Mouse (Mus musculus) liver, adult 2 months (tissue): ENCODE data around the gene Tmem107. TPM values are rescaled to one million over a fixed set of nuclear protein-coding genes. Genes with fewer than 3 reads are reported as not detected.
A peak's percentile ranks its signal among the peaks of the same experiment; 100 is the strongest.

Experiments used
- DNase-seq: peaks from one replicate; pipeline ENCODE4 v3.0.0-alpha.2; 2011; ENCODE audit warnings: low read depth, low spot score; ENCODE audit errors: extremely low read depth
- H3K27ac ChIP-seq: fragments of 200-500 bp; replicated peaks from 2 replicates; pipeline ENCODE4 v1.5.1; 2012; ENCODE audit warnings: low read depth, mild to moderate bottlenecking, control low read depth, inconsistent platforms, low read length; ENCODE audit not compliant: insufficient read depth
- H3K27me3 ChIP-seq: fragments of 200-500 bp; 2 replicates; pipeline ENCODE4 v1.6.1; 2012; ENCODE audit warnings: mild to moderate bottlenecking, moderate library complexity, low read length, inconsistent platforms; ENCODE audit not compliant: control insufficient read depth, insufficient read depth
- H3K36me3 ChIP-seq: fragments of 200-500 bp; 2 replicates; pipeline ENCODE4 v1.6.1; 2012; ENCODE audit warnings: low read length, inconsistent platforms; ENCODE audit not compliant: control insufficient read depth, insufficient read depth
- H3K4me1 ChIP-seq: fragments of 200-500 bp; 2 replicates; pipeline ENCODE4 v1.6.1; 2011; ENCODE audit warnings: low read length; ENCODE audit not compliant: control insufficient read depth, insufficient read depth
- H3K4me3 ChIP-seq: fragments of 200-500 bp; 2 replicates; pipeline ENCODE4 v1.5.1; 2011; ENCODE audit warnings: low read depth, mild to moderate bottlenecking, control low read depth, low read length, moderate library complexity; ENCODE audit not compliant: insufficient read depth
- H3K79me2 ChIP-seq: fragments of 200-500 bp; 2 replicates; pipeline ENCODE4 v1.6.1; 2012; ENCODE audit warnings: inconsistent platforms, mild to moderate bottlenecking, low read length, moderate library complexity; ENCODE audit not compliant: control insufficient read depth, insufficient read depth
- H3K9ac ChIP-seq: fragments of 200-500 bp; 2 replicates; pipeline ENCODE4 v1.6.1; 2012; ENCODE audit warnings: low read depth, mild to moderate bottlenecking, control low read depth, inconsistent platforms, low read length
- CTCF ChIP-seq: fragments of 200-500 bp; IDR thresholded peaks from 2 replicates; pipeline ENCODE4 v1.5.1; 2011; ENCODE audit warnings: low read depth, low read length, control low read depth
- POLR2A ChIP-seq: fragments of 200-500 bp; IDR thresholded peaks from 2 replicates; pipeline ENCODE4 v1.6.1; 2011; ENCODE audit warnings: low read length, control low read depth; ENCODE audit not compliant: insufficient read depth; ENCODE audit errors: extremely low read depth
- WGBS: fragments of 180-500 bp; shearing (Covaris S2); methylation state at CpG from one replicate; pipeline ENCODE4 v1.1.7; 2018; 5-methylcytosine and 5-hydroxymethylcytosine counted together
- polyA plus RNA-seq: library from polyadenylated mRNA; depleted of rRNA; stranded (reverse); fragments of >200 nt; gene quantifications from 2 replicates; pipeline ENCODE4 v1.2.3, GENCODE M21; 2012
- total RNA-seq: library from RNA; depleted of rRNA; stranded (reverse); fragments of >200 nt; gene quantifications from 2 replicates; pipeline ENCODE4 v1.2.3, GENCODE M21; 2014

Tmem107 gene
- total and polyA plus RNA-seq, 2 experiments: 2.2 to 4.7 TPM

GRCm38 (mm10) chr11:69035849-69036248 is 34.8 kb upstream of the Tmem107 start:
- 0 out of 2 replicates have a peak overlapping the region, but pooled peaks have one; percentile 7 for H3K4me3 ChIP-seq

DNA sequence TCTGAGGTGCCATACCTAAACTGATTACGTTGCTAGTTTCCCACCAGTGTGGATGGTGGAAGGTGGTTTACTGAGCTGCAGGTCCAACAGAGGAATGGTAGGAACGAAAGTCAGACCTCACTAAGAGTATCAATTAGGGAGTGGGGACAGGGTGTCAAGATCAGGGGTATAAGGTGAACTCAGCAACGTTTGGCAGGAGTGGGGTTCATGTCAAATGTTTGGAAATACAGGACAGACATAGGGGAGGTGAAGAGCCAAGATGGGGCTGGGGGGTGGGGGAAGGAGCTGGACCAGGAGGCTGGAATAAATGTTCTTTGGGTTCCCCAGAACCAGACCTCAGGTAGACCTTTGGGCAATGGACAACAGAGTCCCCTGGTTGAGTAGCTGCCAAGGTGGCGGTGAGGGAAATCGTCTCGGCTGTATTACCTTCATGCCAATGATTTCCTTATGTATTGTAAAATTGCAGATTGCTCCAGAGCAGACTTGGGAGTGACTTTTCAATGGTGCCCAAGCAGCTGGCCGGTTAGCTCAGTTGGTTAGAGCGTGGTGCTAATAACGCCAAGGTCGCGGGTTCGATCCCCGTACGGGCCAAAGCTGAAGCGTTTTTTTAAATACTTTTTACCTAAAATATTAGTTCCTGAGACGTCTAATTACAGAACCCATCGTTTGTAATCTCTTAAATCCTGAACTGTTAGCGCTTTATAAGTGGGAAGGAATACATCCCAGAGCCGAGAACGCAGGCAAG is 33.9 kb upstream of the Tmem107 start:
- 10% methylated on average over 20 of the region's 20 CpGs for WGBS
- peak overlapping the region; percentile 47 for H3K4me3 ChIP-seq
- no peaks in the 10 kb centered on the region for H3K36me3 ChIP-seq
- peaks cover 24% of the 10 kb centered on the region for H3K4me1 ChIP-seq
- H3K27ac ChIP-seq: peak overlapping the region; percentile 36
- no peaks in the 10 kb centered on the region for H3K27me3 ChIP-seq
- DNase-seq: peak; percentile 77
- peak overlapping the region; percentile 47 for H3K9ac ChIP-seq
- TF ChIP-seq CTCF: no peak
- H3K79me2 ChIP-seq: no peaks in the 10 kb centered on the region

More at GRCm38 (mm10) chr11:69035849-69036248, 34.8 kb upstream of the Tmem107 start:
- no peaks in the 10 kb centered on the region for H3K36me3 ChIP-seq
- H3K79me2 ChIP-seq: no peaks in the 10 kb centered on the region
- H3K9ac ChIP-seq: no peak overlapping the region
- peak; percentile 83 for DNase-seq
- no peak for TF ChIP-seq POLR2A
- TF ChIP-seq CTCF: peak; percentile 92
- H3K4me1 ChIP-seq: peaks cover 24% of the 10 kb centered on the region
- H3K27ac ChIP-seq: peak overlapping the region; percentile 26; the same call in 1 of the 2 replicates
- H3K27me3 ChIP-seq: no peaks in the 10 kb centered on the region
- 1% methylated on average over 8 of the region's 8 CpGs for WGBS

DNA sequence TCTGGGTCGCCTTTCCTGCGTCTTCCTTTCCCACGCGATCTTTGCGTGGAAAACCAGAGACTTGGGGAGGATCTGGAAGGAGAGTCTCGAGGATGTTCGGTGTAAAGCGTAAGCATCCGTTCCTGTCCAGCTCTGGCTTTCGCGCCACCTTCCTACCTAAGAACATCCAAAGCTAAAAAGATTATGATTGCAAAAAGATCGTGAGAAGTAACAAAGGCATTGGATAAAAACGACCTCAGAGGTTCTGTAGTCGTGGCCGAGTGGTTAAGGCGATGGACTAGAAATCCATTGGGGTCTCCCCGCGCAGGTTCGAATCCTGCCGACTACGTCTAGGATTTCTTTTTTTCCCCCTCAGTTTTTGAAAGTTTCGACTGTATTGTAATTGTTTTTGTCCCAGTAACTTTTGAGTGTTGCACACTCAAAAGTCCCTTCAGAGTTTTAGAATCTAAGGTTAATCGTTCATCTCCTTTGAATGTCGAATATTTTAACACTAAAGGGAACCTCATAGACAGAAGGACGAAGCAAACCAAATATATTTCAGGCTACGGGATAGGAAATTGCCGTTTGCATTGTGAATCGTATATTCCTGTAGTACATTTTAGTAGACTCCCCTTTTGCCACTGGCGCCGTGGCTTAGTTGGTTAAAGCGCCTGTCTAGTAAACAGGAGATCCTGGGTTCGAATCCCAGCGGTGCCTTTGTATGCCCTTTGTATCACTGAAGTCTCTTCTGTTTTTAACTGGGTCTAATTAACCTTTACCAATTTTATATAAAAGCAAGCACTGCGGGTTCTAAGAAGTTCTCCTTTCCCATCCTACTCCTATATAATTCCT is 33.2 kb upstream of the Tmem107 start:
- Histone ChIP-seq H3K4me1 (peaks cover 24% of the 10 kb centered on the region), H3K9ac (peak overlapping the region; percentile 47), H3K27me3 (no peaks in the 10 kb centered on the region), H3K4me3 (peak overlapping the region; percentile 47), H3K27ac (peak overlapping the region; percentile 36), H3K36me3 (no peaks in the 10 kb centered on the region), H3K79me2 (no peaks in the 10 kb centered on the region)
- TF ChIP-seq CTCF: no peak
- no peak for TF ChIP-seq POLR2A
- WGBS: 1% methylated on average over 34 of the region's 34 CpGs
- DNase-seq: peak; percentile 83

DNA sequence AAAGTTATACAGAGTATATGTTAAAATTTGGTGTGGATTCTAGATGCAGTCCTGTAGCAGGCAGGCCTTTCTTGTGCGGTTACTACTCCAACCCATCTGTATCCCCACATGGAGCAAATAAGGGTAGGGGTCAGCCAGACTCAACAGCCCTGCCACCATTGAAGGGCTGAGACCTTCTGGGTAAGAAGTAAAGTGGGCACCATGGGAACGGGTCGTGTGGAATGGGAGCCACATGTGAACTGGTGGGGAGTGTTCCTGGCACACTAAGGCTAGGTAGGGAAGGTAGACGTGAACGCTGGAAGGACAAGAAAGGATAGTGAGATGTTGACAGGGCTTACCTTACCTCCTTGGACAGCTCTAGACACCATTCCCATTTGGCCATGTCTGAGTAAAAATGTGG is 32.4 kb upstream of the Tmem107 start:
- TF ChIP-seq CTCF (no peak), POLR2A (no peak)
- no peaks in the 10 kb centered on the region for H3K36me3 ChIP-seq
- H3K27me3 ChIP-seq: no peaks in the 10 kb centered on the region
- H3K4me1 ChIP-seq: peaks cover 24% of the 10 kb centered on the region
- no peak for DNase-seq
- H3K27ac ChIP-seq: no peak overlapping the region
- no peaks in the 10 kb centered on the region for H3K79me2 ChIP-seq
- no peak overlapping the region for H3K9ac ChIP-seq
- 82% methylated on average over 5 of the region's 5 CpGs for WGBS
- no peak overlapping the region for H3K4me3 ChIP-seq

GRCm38 (mm10) chr11:69045531-69046394 is 24.8 kb upstream of the Tmem107 start, which contains the start of gene Aurkb:
Gene Aurkb (plus strand): TSS chr11:69045647.
- Histone ChIP-seq H3K4me3 (peak within 1 kb of the TSS; percentile 72), H3K79me2 (no peaks in the 10 kb centered on the region), H3K27ac (no peak within 1 kb of the TSS), H3K9ac (peak within 1 kb of the TSS; percentile 50), H3K27me3 (no peaks in the 10 kb centered on the region), H3K4me1 (peaks cover 2% of the 10 kb centered on the region), H3K36me3 (no peaks in the 10 kb centered on the region)
- DNase-seq: peak; percentile 75
- TF ChIP-seq CTCF (no peak), POLR2A (no peak)
- under 1% methylated on average over 54 of the region's 54 CpGs for WGBS
